Mouse (Mus musculus) olfactory bulb, adult 2 months (tissue): ENCODE results near the gene Clec2d. TPM values are rescaled to one million over a fixed set of nuclear protein-coding genes. Genes with fewer than 3 reads are reported as not detected.

ENCODE experiments used
- H3K27ac ChIP-seq: fragments of 200-500 bp; 2 replicates; pipeline ENCODE4 v1.5.1; 2012; ENCODE audit warnings: low read depth, low read length; ENCODE audit not compliant: insufficient read depth
- H3K4me1 ChIP-seq: fragments of 200-500 bp; 2 replicates; pipeline ENCODE4 v1.6.1; 2012; ENCODE audit warnings: low read length; ENCODE audit not compliant: control insufficient read depth, insufficient read depth
- H3K4me3 ChIP-seq: fragments of 200-500 bp; 2 replicates; pipeline ENCODE4 v1.5.1; 2012; ENCODE audit warnings: mild to moderate bottlenecking, low read depth, low read length, moderate library complexity; ENCODE audit not compliant: insufficient read depth
- CTCF ChIP-seq: fragments of 200-500 bp; IDR thresholded peaks from 2 replicates; pipeline ENCODE4 v1.5.1; 2012; ENCODE audit warnings: low read depth, mild to moderate bottlenecking, low read length, moderate library complexity; ENCODE audit not compliant: insufficient read depth
- POLR2A ChIP-seq: fragments of 200-500 bp; IDR thresholded peaks from 2 replicates; pipeline ENCODE4 v1.6.1; 2012; ENCODE audit warnings: mild to moderate bottlenecking, low read depth, low read length, moderate library complexity; ENCODE audit not compliant: insufficient read depth
- WGBS: fragments of 180-500 bp; shearing (Covaris S2); methylation state at CpG from one replicate; pipeline ENCODE4 v1.1.7; 2018; 5-methylcytosine and 5-hydroxymethylcytosine counted together
- polyA plus RNA-seq: library from polyadenylated mRNA; stranded (reverse); fragments of >200 nt; gene quantifications from 2 replicates; pipeline ENCODE4 v1.2.4, GENCODE M21; 2012; ENCODE audit warnings: low replicate concordance; ENCODE audit not compliant: missing spikeins, insufficient read depth, insufficient read length

Clec2d gene
- polyA plus RNA-seq, 1 experiment = not detected

DNA sequence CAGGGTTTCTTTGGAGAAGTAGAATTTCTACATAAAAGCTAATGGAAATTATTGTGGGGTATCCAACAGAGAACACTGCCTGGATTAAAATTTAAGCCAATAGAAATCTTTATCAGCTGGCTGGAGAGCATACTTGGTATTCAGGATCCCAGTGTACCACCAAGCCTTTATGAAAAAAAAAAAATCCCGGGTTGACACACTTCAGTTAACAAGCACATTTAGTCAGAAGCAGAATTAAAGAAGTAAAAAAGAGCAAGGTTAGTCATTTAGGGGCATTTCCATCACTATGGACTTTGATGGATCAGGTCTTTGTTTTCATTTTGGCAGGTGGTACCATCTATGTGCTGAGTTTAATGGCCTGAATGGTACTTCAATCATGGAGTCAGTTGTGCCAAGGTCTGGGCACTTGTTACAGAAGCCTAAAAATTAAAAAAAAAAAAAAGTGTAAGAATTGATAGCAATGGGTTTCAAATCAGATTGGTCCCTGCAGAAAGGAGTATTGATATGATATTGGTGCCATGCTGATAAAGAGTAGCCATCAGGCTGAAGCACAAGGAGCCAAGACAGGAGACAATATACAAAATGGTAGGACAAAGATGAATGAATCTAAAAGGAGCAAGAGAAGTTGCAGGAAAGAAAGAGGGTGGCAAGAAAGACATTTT, 29.5 kb downstream of the Clec2d start:
- no peaks in the 10 kb centered on the region for H3K4me1 ChIP-seq
- TF ChIP-seq CTCF = no peak
- TF ChIP-seq POLR2A = no peak
- 19% methylated on average over 1 of the region's 1 CpGs for WGBS
- no peak overlapping the region for H3K27ac ChIP-seq
- H3K4me3 ChIP-seq = no peak overlapping the region

DNA sequence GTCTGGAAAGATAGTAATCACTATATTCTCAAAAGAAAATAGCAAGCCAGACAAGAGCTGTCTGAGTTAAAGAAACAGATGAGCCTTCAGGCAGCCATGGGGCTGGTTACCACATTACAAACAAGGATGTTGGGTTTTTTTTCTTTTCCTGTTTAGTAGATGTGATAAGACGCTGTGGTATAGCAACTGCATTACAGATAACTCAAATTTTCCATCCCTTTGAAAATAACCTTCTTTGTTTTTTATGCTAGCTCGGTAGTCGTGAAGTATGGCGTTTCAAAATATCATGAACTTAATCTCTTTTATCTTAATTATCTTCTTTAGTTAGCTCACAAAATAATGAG, 30.0 kb downstream of the Clec2d start:
- 82% methylated on average over 4 of the region's 4 CpGs for WGBS
- TF ChIP-seq CTCF (no peak), POLR2A (no peak)
- Histone ChIP-seq H3K4me1 (no peaks in the 10 kb centered on the region), H3K4me3 (no peak overlapping the region), H3K27ac (no peak overlapping the region)

DNA sequence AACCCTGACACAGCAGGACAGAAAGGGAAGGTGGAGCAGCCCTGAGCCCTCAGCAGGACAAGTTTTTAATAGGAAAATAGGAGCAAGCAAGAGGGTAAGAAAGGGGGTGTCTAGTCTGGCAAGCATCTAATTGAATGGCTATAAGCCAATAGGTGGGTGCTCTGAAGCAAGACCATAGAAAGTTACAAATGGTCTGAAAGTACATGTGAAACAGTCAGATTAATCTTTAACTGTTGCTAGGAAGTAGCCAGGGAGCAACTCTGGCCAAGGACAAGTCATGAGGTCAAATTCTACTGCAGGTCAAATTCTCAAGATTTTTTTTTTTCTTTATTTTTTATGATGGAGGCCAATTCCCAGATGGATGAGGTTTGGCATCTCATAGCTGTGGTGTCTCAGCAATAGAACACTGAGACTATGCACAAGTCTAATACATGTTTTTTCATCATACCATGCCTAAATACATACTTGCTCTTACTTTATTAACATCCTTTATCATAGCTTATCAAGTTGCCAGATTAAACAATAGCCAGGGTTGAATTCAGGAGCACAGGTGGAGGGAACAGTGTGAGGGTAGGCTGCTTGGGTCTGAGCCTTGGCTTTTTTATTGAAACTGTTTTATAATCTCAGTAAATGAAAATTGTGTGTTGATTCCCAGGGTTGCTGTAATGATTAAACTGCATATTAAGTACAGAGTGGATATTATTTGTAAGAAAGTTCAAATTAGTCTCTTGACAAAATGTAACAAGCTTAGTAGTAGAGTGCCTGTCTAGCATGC, 32.2 kb downstream of the Clec2d start:
- TF ChIP-seq CTCF (no peak), POLR2A (no peak)
- Histone ChIP-seq H3K27ac (no peak overlapping the region), H3K4me3 (no peak overlapping the region), H3K4me1 (no peaks in the 10 kb centered on the region)

DNA sequence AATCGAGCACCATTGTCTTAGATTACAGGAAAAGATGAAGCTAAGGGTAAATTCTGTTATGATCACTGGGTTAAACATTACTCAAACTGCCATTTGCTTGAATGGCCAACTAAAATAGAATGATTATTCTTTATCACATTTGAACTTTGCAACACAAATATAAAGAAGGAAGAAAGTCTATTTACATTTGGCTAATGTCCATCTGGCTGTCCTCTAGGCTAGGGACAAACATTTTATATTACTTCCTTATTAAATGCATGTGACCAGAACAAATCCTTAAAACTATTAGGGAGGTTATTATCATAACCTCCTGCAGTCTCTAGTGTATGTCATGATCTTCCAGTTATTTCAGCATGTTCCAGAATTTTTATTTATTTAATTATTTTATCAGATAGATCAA, 33.1 kb downstream of the Clec2d start:
- TF ChIP-seq POLR2A = no peak
- TF ChIP-seq CTCF = no peak
- no peak overlapping the region for H3K4me3 ChIP-seq
- H3K27ac ChIP-seq = no peak overlapping the region
- no peaks in the 10 kb centered on the region for H3K4me1 ChIP-seq
- WGBS = 85% methylated on average over 1 of the region's 1 CpGs

DNA sequence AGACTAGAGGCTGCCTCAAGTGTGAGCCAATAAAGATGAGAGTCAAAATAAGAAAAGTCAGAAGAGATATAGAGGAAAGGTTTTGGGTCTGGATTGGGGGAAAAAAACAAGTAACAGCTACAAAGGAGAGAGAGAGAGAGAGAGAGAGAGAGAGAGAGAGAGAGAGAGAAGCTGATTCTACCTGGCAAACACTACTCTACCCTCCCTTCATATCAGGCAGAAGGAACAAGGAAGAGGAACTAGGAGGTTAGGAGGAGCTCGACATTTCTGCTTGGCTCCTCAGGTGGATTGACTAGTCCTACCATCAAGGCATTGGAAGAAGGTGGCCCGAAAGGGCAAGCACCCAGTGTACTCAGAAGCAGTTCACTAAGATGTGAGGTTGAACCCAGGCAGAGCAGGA, 33.8 kb downstream of the Clec2d start:
- H3K4me1 ChIP-seq = no peaks in the 10 kb centered on the region
- WGBS = 96% methylated on average over 2 of the region's 2 CpGs
- no peak for TF ChIP-seq POLR2A
- no peak for TF ChIP-seq CTCF
- no peak overlapping the region for H3K4me3 ChIP-seq
- H3K27ac ChIP-seq = no peak overlapping the region

DNA sequence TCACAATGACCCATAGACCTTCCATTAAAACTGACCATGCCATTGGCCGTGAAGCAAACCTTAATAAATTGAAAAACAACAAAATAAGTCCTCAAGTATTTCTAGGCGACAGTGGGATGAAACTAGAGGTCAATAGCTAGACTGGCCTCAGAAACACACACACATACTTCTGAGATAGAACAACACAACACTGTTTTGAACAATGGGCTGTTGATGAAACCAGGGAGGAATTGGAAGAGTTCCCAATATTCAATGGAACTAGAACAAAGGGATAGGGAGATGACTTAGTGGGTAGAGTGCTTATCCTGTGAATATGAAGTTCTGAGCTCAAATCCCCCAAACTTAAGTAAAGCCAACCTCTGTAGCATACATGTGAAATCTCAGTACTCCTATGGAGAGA, 34.6 kb downstream of the Clec2d start:
- 83% methylated on average over 2 of the region's 2 CpGs for WGBS

DNA sequence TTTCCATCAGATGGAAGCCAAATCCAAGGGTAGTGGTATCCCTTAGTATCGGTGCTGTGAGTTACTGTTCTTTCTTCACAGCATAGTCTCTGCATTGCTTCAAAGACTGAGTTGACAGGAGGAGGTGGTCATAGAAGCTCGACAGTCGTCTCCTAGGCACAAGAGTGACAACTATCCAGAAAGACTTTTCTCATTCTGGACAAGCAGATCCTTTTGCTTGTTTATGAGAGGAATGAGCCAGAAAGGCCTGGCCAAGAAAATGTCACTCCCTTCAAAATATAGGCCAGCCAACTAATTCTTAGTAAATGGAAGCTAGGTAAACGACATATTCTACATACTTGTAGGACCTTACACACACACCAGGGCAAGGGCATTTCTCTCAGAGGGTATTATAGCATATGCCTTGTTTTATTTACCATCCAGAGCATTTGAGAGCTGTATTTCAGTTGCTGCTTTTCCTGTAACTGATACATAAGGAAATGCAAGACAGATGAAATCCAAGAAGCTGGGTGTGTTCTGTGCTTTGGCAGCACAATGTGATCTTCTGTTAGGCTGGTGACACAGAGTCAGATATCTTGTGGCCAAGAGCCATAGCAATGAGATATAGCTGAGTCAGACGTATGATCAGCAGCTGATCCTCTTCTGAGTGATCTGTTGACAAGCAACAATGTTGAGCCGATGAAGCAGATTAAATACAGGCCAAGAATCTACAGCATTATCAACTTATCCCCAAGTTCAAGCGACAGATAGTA, 35.6 kb downstream of the Clec2d start:
- Histone ChIP-seq H3K27ac (no peak overlapping the region), H3K4me1 (no peaks in the 10 kb centered on the region), H3K4me3 (no peak overlapping the region)
- TF ChIP-seq POLR2A (no peak), CTCF (no peak)
- 79% methylated on average over 7 of the region's 7 CpGs for WGBS

More for the DNA sequence above, 34.6 kb downstream of the Clec2d start:
- TF ChIP-seq CTCF (no peak), POLR2A (no peak)
- no peak overlapping the region for H3K27ac ChIP-seq
- no peaks in the 10 kb centered on the region for H3K4me1 ChIP-seq
- no peak overlapping the region for H3K4me3 ChIP-seq

DNA sequence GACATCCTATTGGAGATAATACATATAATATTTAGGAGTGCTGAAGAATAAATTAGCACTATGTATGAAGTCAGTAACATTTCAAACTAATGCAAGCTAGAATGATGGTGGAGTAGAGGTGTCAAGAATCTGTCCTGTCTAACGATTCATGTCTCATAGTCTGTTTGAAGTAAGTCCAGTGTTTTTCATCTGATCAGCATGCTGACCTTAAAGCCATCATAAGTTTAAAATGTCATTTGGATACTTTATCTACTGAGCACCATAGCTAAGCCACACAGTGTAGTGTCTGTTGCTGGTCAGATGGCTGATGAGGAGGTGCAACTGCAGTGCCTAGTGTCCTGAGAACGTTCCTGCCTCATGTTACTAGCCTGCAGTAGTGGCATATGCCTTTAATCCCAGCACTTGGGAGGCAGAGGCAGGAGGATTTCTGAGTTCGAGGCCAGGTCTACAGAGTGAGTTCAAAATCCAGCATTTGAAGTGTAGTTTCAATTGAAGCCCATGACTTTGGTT, 36.4 kb downstream of the Clec2d start:
- TF ChIP-seq POLR2A (no peak), CTCF (no peak)
- 86% methylated on average over 3 of the region's 3 CpGs for WGBS
- Histone ChIP-seq H3K27ac (no peak overlapping the region), H3K4me1 (no peaks in the 10 kb centered on the region), H3K4me3 (no peak overlapping the region)

DNA sequence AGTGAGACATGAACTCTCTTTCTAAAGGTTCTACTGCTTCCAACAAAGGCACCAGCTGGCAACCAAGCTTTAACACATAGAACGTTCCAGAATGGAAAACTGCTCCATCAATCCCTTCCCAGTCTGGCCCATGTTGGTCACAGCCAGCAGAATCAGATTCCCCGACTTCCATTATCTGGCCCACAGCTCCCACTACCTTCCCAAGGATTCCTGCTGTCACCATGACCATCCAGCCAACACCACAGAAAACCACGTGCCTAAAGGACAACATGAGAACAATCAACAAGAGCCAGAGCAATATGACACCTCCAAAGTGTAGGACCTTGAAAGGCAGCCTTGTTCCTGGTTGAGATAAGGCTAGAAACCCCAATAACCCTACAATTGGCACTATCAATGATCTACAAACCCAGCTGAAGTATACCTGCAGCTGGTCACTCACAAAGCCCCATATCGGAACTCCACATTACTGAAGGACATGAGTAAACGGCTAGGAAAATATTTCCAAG, 37.8 kb downstream of the Clec2d start:
- 86% methylated on average over 5 of the region's 5 CpGs for WGBS
- Histone ChIP-seq H3K27ac (no peak overlapping the region), H3K4me3 (no peak overlapping the region), H3K4me1 (no peaks in the 10 kb centered on the region)
- TF ChIP-seq CTCF (no peak), POLR2A (no peak)
